Mouse (Mus musculus) left cerebral cortex, adult 2 months (tissue): ENCODE measurements around the gene Capn5. TPM values are rescaled to one million over a fixed set of nuclear protein-coding genes. Genes with fewer than 3 reads are reported as not detected.

Source experiments
- DNase-seq, 2 experiments: peaks; one replicate each; pipeline ENCODE4 v3.0.0; 2021 to 2022; ENCODE audit warnings: low spot score in 2 of 2, mixed read lengths in 1 of 2; ENCODE audit errors: extremely low spot score in 1 of 2
- H3K27ac ChIP-seq: fragments of 200-600 bp; 2 replicates; pipeline ENCODE4 v1.8.1; 2022
- H3K4me3 ChIP-seq: fragments of 200-600 bp; 2 replicates; pipeline ENCODE4 v1.8.1; 2022
- CTCF ChIP-seq: fragments of 200-600 bp; IDR thresholded peaks from 2 replicates; pipeline ENCODE4 v1.8.1; 2022; ENCODE audit warnings: antibody characterized with exemption, mild to moderate bottlenecking, moderate library complexity
- intact Hi-C: fragments of 180-260 bp; cut with DNase I; formaldehyde crosslinking; loops from one replicate; pipeline ENCODE4 v1.15.1; 2025
- total RNA-seq, 2 experiments: library from RNA; stranded (reverse); gene quantifications; 2 replicates each; pipeline ENCODE4 v1.2.3; 2021

Capn5 gene
- total RNA-seq, 2 experiments from 2014 or later: 30.8 to 36.1 TPM

DNA sequence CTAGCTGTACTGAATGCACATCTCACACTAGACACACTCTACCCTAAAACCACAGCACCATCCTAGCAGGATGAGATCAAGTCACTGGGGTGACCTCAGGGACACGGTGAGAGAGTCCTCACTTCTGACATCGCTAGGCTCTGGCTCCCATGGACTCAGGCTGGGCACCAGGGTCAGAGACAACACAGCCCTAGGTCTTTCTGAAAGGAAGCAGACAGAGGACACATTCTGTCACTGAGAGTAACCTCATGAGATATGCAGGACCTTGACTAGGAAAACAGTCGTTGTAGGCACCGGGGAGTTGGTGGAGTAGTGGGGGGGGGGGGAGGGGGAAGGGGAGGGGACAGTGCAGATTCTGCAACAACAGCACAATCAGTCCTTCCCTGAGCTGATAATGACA lies 4.7 kb downstream of the Capn5 start:
- intact Hi-C loops: no loop called here
- DNase-seq: no peak
- no peak for TF ChIP-seq CTCF
- no peak overlapping the region for H3K4me3 ChIP-seq
- no peak overlapping the region for H3K27ac ChIP-seq

GRCm38 (mm10) chr7:98172661-98173060 lies 5.4 kb downstream of the Capn5 start:
- Histone ChIP-seq H3K4me3 (no peak overlapping the region), H3K27ac (no peak overlapping the region)
- TF ChIP-seq CTCF: no peak
- DNase-seq: peak in 1 of 2 experiments; percentile 9
- intact Hi-C loops: no loop called here

DNA sequence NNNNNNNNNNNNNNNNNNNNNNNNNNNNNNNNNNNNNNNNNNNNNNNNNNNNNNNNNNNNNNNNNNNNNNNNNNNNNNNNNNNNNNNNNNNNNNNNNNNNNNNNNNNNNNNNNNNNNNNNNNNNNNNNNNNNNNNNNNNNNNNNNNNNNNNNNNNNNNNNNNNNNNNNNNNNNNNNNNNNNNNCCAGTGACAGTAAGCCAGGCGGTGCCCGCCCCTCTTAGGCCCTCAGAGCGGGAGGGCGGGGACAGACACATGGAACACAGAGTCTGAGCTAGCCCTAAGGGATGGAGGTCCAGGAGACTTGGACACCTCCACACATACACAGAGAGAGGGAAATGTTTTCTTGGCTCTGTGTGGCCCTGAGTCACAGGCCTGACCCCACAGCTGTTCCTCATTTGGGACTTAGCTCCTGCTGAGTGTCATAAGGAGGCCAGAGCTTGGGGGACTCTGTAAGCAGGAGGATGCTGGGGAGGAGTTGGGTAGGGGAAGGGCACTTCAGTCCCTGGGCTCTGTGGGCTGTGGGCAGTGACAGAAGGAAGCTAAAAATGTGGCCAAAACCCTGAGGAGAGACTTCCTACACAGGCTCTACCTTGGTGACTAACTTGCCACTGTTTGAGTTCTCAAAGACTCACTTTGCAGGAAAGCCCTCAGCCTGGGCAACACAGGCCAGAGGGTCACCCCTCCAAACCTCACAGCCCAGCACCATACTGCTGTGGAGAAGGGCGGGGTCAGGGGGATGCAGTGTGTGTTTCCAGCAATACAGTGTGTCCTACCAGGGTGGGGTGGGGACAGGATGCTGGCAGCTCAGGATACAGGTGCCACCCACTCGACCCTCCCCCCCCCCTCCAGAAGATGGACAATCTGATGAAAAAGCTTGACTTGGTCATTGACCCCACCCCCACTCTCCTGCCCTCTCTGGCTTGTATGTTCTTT lies 6.7 kb downstream of the Capn5 start:
- DNase-seq: peak in 1 of 2 experiments; percentile 32
- TF ChIP-seq CTCF: no peak
- Histone ChIP-seq H3K27ac (peak overlapping the region; percentile 42), H3K4me3 (no peak overlapping the region)
- intact Hi-C loops: no loop called here

DNA sequence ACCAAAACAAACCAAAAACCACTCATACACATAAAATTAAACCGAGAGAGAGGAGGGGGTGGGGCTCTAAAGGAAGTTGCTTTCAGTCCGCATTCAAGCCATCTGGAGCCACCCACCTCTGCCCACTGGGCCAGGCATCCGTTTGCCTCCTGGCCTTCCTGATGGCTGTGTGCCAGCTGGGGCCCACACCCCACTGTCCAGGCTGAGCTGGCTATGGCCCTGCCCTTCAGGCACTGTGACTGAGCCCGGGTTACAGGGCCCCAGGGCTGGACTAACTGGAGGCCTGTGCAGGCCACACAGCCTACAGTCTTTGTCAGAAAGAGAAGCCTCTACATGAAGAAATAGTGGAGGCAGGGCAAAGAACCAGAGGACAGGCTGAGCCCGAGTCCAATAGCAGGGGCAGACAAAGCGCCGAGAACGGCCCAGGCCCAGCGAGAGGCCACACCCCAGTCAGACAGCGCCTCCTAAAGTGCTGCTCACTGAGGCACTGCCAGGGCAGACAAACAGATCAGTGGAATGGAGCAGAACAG lies 13.0 kb downstream of the Capn5 start:
- intact Hi-C loops: loop anchor here (10.0 kb wide), 1 partner anchor 270 kb away; no protein-coding TSS in a partner anchor
- no peak for TF ChIP-seq CTCF
- H3K4me3 ChIP-seq: no peak overlapping the region
- DNase-seq: peak in 1 of 2 experiments; percentile 20
- no peak overlapping the region for H3K27ac ChIP-seq

DNA sequence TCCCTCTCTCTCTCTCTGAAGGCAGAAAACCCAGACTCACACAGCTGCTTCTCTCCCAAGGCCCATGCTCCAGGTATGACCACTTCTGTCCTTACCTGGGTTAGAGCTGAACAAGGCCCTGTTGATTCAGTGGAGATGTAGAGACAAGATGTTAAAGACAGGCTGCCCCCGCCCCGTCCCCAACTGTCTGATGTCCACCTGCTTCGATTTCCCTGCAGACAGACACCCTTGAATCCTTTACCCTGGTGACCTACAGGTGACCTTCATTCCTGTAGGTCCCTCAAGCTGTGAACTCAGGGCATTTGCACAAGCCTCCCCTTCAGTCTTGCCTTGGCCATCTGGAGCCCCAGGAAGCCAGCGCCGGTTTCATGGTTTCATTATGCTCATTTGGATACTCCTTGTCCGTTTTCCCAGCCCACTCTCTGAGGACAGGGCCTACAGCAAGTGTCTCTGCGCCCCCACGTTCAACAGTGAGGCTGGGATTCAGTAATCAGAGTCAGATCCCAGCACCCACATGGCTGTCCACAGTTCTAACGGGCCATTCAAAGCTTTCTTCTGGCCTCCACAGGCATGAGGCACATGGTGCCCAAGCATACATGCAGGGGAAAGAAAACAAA lies 13.6 kb downstream of the Capn5 start:
- H3K27ac ChIP-seq: no peak overlapping the region
- DNase-seq: peak in 1 of 2 experiments; percentile 10
- no peak for TF ChIP-seq CTCF
- H3K4me3 ChIP-seq: no peak overlapping the region
- intact Hi-C loops: loop anchor here (10.0 kb wide), 1 partner anchor 270 kb away; no protein-coding TSS in a partner anchor

- no peak overlapping the region for H3K27ac ChIP-seq
- no peak for DNase-seq
- no peak for TF ChIP-seq CTCF
- no peak overlapping the region for H3K4me3 ChIP-seq
- intact Hi-C loops: loop anchor here (10.0 kb wide), 1 partner anchor 271 kb away; no protein-coding TSS in a partner anchor
Measured at GRCm38 (mm10) chr7:98163700-98164099, 14.4 kb downstream of the Capn5 start.

GRCm38 (mm10) chr7:98162239-98162638 lies 15.8 kb downstream of the Capn5 start:
- Histone ChIP-seq H3K27ac (no peak overlapping the region), H3K4me3 (no peak overlapping the region)
- no peak for TF ChIP-seq CTCF
- DNase-seq: no peak
- intact Hi-C loops: loop anchor here (10.0 kb wide), 1 partner anchor 273 kb away; no protein-coding TSS in a partner anchor

GRCm38 (mm10) chr7:98160041-98160740 lies 17.9 kb downstream of the Capn5 start:
- Histone ChIP-seq H3K4me3 (no peak overlapping the region), H3K27ac (no peak overlapping the region)
- DNase-seq: no peak
- no peak for TF ChIP-seq CTCF
- intact Hi-C loops: loop anchor here (10.0 kb wide), 1 partner anchor 275 kb away; no protein-coding TSS in a partner anchor

- DNase-seq: no peak
- no peak for TF ChIP-seq CTCF
- no peak overlapping the region for H3K27ac ChIP-seq
- intact Hi-C loops: no loop called here
- H3K4me3 ChIP-seq: no peak overlapping the region
Measured at GRCm38 (mm10) chr7:98158481-98158880, 19.6 kb downstream of the Capn5 start.

- Histone ChIP-seq H3K4me3 (no peak overlapping the region), H3K27ac (no peak overlapping the region)
- DNase-seq: no peak
- TF ChIP-seq CTCF: no peak
- intact Hi-C loops: no loop called here
Measured at GRCm38 (mm10) chr7:98157636-98158332, 20.3 kb downstream of the Capn5 start.

GRCm38 (mm10) chr7:98156280-98156665 lies 21.8 kb downstream of the Capn5 start:
- DNase-seq: no peak
- Histone ChIP-seq H3K4me3 (no peak overlapping the region), H3K27ac (no peak overlapping the region)
- intact Hi-C loops: no loop called here
- no peak for TF ChIP-seq CTCF
